Mouse (Mus musculus): ENCODE results near the gene Tram2.

DNA sequence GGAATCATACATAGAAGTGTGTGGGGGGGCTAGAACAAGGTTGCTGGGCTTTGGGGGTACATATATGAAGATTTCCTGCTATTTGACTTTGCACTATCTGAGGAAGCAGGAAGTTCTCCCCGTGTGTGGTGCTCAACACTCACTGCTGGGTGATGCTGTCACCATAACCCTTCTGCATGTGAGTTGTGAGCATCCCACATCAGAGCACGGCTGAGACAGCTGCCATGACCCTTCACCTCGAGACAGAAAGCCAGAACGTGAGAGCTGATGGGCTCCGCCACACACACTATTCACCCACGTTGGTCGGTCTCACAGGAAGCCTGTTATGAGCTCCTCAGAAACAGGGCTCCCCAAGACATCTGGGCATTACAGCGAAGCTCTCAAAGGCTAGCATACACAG, 74.4 kb downstream of the Tram2 start:
- no peak for TF ChIP-seq CTCF (IDR thresholded peaks at IDR 0.05; ENCODE audit: low read depth)
- TF ChIP-seq EP300 (optimal IDR thresholded peaks at IDR 0.05): no peak
